Mouse (Mus musculus): ENCODE results near the gene Dab2ip. TPM values are rescaled to one million over a fixed set of nuclear protein-coding genes. Genes with fewer than 3 reads are reported as not detected.

The Dab2ip gene
- polyA plus RNA-seq (2015; fragmentation: Nextera tagmentation; extraction: Ambion mirVana): 51.0 and 54.0 TPM in 2 replicates

GRCm38 (mm10) chr2:35557911-35558825, at the start of gene Dab2ip:
TSS of gene Dab2ip (plus strand) at chr2:35558266.

Other genes starting within 250 kb of the Dab2ip start
- gene Stom, start 221.3 kb upstream of the Dab2ip start, polyA plus RNA-seq (2015; fragmentation: Nextera tagmentation; extraction: Ambion mirVana): 45.2 and 56.0 TPM in 2 replicates
- gene 4930568D16Rik, start 190.5 kb upstream of the Dab2ip start, polyA plus RNA-seq (2015; fragmentation: Nextera tagmentation; extraction: Ambion mirVana): not detected in 2 replicates
- not detected in 2 replicates for gene 4930402F06Rik, start 161.1 kb upstream of the Dab2ip start, polyA plus RNA-seq (2015; fragmentation: Nextera tagmentation; extraction: Ambion mirVana)
- 17.9 and 19.9 TPM in 2 replicates for gene Ggta1, start 95.0 kb upstream of the Dab2ip start, polyA plus RNA-seq (2015; fragmentation: Nextera tagmentation; extraction: Ambion mirVana)

All from skeletal muscle tissue, postnatal 0 days (tissue).